Mouse (Mus musculus) myocyte (in vitro differentiated cells): ENCODE results near the gene Arhgap8. TPM values are rescaled to one million over a fixed set of nuclear protein-coding genes. Genes with fewer than 3 reads are reported as not detected.

ENCODE experiments used
- H3K27me3 ChIP-seq: one replicate; pipeline ENCODE4 v1.6.1; 2011; ENCODE audit not compliant: control insufficient read depth, insufficient read depth, insufficient read length
- H3K36me3 ChIP-seq: one replicate; pipeline ENCODE4 v1.6.1; 2011; ENCODE audit not compliant: control insufficient read depth, insufficient read depth
- H3K4me2 ChIP-seq: one replicate; pipeline ENCODE4 v1.6.1; 2011; ENCODE audit warnings: low read depth, control low read depth
- H3K4me3 ChIP-seq: one replicate; pipeline ENCODE4 v1.5.1; 2011; ENCODE audit warnings: mild to moderate bottlenecking, control low read depth, moderate library complexity
- H3K79me2 ChIP-seq: one replicate; pipeline ENCODE4 v1.6.1; 2011; ENCODE audit not compliant: control insufficient read depth, insufficient read depth
- H3ac ChIP-seq: one replicate; pipeline ENCODE4 v1.6.1; 2011; ENCODE audit not compliant: control insufficient read depth, insufficient read length
- CEBPB ChIP-seq: IDR thresholded peaks from 2 replicates; pipeline ENCODE4 v1.6.1; 2011; ENCODE audit warnings: mild to moderate bottlenecking, moderate library complexity; ENCODE audit not compliant: poor library complexity, insufficient read depth, severe bottlenecking
- E2F4 ChIP-seq: IDR thresholded peaks from one replicate; pipeline ENCODE4 v1.6.1; 2011; ENCODE audit warnings: mild to moderate bottlenecking, control low read depth, moderate library complexity; ENCODE audit not compliant: insufficient read depth
- MAX ChIP-seq: IDR thresholded peaks from one replicate; pipeline ENCODE4 v1.6.1; 2011; ENCODE audit warnings: low read depth, mild to moderate bottlenecking, control low read depth
- MYOD1 ChIP-seq, 3 experiments: IDR thresholded peaks; one replicate each; pipeline ENCODE4 v1.6.1; 2011; ENCODE audit warnings: control low read depth in 2 of 3, low read depth in 2 of 3, mild to moderate bottlenecking in 2 of 3, moderate library complexity in 1 of 3; ENCODE audit not compliant: insufficient read length in 2 of 3, control insufficient read depth in 1 of 3
- MYOG ChIP-seq, 3 experiments: IDR thresholded peaks; one replicate each; pipeline ENCODE4 v1.6.1; 2011; ENCODE audit warnings: control low read depth in 2 of 3, low read depth in 2 of 3, mild to moderate bottlenecking in 2 of 3; ENCODE audit not compliant: insufficient read length in 2 of 3, control insufficient read depth in 1 of 3, insufficient read depth in 1 of 3
- POLR2A ChIP-seq: IDR thresholded peaks from one replicate; pipeline ENCODE4 v1.6.1; 2011; ENCODE audit warnings: low read depth, mild to moderate bottlenecking, control low read depth, moderate library complexity; ENCODE audit not compliant: insufficient read length
- POLR2AphosphoS2 ChIP-seq: IDR thresholded peaks from one replicate; pipeline ENCODE4 v1.6.1; 2011; ENCODE audit warnings: low read depth, control low read depth; ENCODE audit not compliant: insufficient read length
- REST ChIP-seq: IDR thresholded peaks from one replicate; pipeline ENCODE4 v1.6.1; 2011; ENCODE audit warnings: mild to moderate bottlenecking, control low read depth, moderate library complexity; ENCODE audit not compliant: insufficient read depth, insufficient read length
- SRF ChIP-seq: IDR thresholded peaks from one replicate; pipeline ENCODE4 v1.6.1; 2011; ENCODE audit warnings: low read depth; ENCODE audit not compliant: control insufficient read depth, insufficient read length
- TCF12 ChIP-seq: IDR thresholded peaks from one replicate; pipeline ENCODE4 v1.6.1; 2011; ENCODE audit warnings: mild to moderate bottlenecking, control low read depth; ENCODE audit not compliant: poor library complexity, insufficient read depth, severe bottlenecking
- TCF3 ChIP-seq: IDR thresholded peaks from one replicate; pipeline ENCODE4 v1.6.1; 2011; ENCODE audit warnings: low read depth, control low read depth; ENCODE audit not compliant: insufficient read length
- USF1 ChIP-seq: IDR thresholded peaks from one replicate; pipeline ENCODE4 v1.6.1; 2011; ENCODE audit warnings: low read depth, mild to moderate bottlenecking, control low read depth, moderate library complexity
- polyA plus RNA-seq: library from polyadenylated mRNA; unstranded; fragments of >200 nt; fragmentation: generic; extraction: Trizol; gene quantifications from one replicate; pipeline ENCODE4 v1.2.1, GENCODE M21; 2012; ENCODE audit warnings: missing spikeins

The Arhgap8 gene
- polyA plus RNA-seq, 1 experiment = not detected

DNA sequence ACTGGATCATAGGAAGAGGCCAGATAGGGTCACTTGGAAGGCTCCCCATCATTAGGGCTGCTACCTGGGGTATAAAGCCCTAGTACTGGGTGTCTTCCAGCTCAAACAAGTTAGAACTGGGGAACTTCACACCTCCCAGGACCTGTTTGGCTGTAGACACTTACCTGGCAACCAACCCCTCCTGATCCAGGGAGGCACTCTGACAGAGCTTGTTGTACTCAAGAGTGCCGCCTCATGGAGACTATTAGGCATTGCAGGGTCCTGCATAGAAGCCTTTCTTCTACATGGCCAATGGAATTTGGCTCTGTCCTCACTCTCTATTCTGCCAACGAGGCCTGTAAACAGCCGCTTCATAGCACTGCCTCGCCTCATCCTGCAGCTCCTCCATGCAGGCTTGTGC, 17.9 kb upstream of the Arhgap8 start:
- Histone ChIP-seq H3K27me3 (no peaks in the 10 kb centered on the region), H3K4me3 (no peak overlapping the region), H3ac (no peak overlapping the region), H3K36me3 (peaks cover 6% of the 10 kb centered on the region), H3K79me2 (no peaks in the 10 kb centered on the region), H3K4me2 (no peak overlapping the region)
- TF ChIP-seq MYOG (IDR thresholded peaks at IDR 0.05; ENCODE audit: control insufficient read depth in 1 of 3, insufficient read depth in 1 of 3, insufficient read length in 2 of 3, low read depth in 2 of 3) = no peak
- no peak for TF ChIP-seq MAX
- TF ChIP-seq TCF12 = no peak
- TF ChIP-seq CEBPB = no peak
- no peak for TF ChIP-seq REST
- TF ChIP-seq TCF3 = no peak
- TF ChIP-seq POLR2A = no peak
- no peak for TF ChIP-seq POLR2AphosphoS2
- no peak for TF ChIP-seq SRF
- no peak for TF ChIP-seq USF1
- TF ChIP-seq E2F4 = no peak
- no peak for TF ChIP-seq MYOD1 (IDR thresholded peaks at IDR 0.05; ENCODE audit: control insufficient read depth in 1 of 3, insufficient read length in 2 of 3, low read depth in 2 of 3)

DNA sequence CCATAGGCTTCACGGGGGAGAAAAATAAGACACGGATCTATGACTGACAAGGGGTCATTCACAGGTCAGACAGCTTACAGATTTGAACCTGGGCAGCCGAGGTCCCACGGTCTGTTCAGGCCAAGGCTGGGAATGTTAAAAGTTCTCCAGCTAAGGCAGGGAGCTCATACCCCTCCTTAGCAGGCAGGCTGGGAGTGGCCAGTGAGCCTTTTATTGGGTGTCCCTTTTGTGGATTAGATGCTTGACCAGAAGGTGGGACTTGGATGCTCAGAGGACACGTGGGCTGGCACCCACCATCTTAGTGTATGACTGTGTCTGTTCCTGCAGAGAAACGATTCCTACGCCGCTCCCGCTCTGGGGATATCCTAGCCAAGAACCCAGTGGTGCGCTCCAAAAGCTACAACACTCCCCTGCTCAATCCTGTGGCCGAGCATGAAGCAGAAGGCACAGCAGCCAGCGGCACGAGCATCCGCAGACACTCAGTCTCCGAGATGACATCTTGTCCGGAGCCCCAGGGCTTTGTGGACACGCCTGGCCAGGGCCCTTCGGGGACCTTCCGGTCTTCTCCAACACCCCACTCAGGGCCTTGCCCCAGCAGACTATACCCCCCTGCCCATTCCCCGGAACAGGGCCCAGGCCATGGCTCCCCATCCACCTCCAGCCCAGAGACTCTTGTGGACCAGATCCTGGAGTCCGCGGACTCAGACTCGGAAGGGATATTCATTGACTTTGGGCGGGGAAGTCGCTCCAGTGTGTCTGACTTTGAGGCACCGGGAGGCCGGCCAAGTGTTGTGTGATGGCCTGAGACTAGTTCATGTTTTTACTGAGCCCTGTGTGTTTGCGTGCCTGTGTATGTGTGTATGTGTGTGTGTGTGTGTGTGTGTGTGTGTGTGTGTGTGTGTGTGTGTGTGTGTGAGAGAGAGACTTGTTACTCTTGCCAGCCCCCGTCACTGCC, 17.2 kb upstream of the Arhgap8 start:
- no peaks in the 10 kb centered on the region for H3K79me2 ChIP-seq
- H3ac ChIP-seq = no peak overlapping the region
- H3K4me3 ChIP-seq = no peak overlapping the region
- H3K27me3 ChIP-seq = no peaks in the 10 kb centered on the region
- H3K4me2 ChIP-seq = no peak overlapping the region
- H3K36me3 ChIP-seq = peaks cover 6% of the 10 kb centered on the region
- no peak for TF ChIP-seq TCF12
- TF ChIP-seq SRF = no peak
- TF ChIP-seq E2F4 = no peak
- TF ChIP-seq MYOD1 (IDR thresholded peaks at IDR 0.05; ENCODE audit: control insufficient read depth in 1 of 3, insufficient read length in 2 of 3, low read depth in 2 of 3) = no peak
- no peak for TF ChIP-seq POLR2AphosphoS2
- TF ChIP-seq CEBPB = no peak
- no peak for TF ChIP-seq REST
- TF ChIP-seq MYOG (IDR thresholded peaks at IDR 0.05; ENCODE audit: control insufficient read depth in 1 of 3, insufficient read depth in 1 of 3, insufficient read length in 2 of 3, low read depth in 2 of 3) = no peak
- TF ChIP-seq TCF3 = no peak
- TF ChIP-seq POLR2A = no peak
- no peak for TF ChIP-seq USF1

DNA sequence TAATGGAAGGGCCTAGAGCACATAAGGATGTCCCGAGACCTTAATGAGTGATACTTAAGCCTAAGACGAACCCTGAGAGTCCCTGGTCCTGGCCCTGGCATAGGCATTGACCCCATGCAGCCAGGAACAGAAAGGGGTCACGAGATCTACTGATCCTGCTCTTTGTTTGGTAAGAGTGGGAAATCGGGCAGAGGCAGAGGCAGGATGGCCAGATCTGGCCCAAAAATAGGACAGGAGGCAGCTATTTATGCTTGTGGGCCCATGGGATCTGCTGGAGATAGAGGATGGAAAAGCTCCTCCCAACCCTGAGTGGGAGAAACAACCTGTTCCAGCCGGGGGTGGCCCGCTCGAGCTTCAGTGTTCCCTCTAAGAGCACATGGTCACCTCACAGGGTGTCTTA, 15.9 kb upstream of the Arhgap8 start:
- Histone ChIP-seq H3K27me3 (no peaks in the 10 kb centered on the region), H3ac (no peak overlapping the region), H3K4me3 (no peak overlapping the region), H3K79me2 (no peaks in the 10 kb centered on the region), H3K4me2 (no peak overlapping the region), H3K36me3 (peaks cover 6% of the 10 kb centered on the region)
- TF ChIP-seq SRF (no peak), TCF12 (no peak), USF1 (no peak), MYOD1 (IDR thresholded peaks at IDR 0.05; ENCODE audit: control insufficient read depth in 1 of 3, insufficient read length in 2 of 3, low read depth in 2 of 3) (no peak), POLR2A (no peak), CEBPB (no peak), MAX (no peak), POLR2AphosphoS2 (no peak), REST (no peak), TCF3 (no peak), E2F4 (no peak), MYOG (IDR thresholded peaks at IDR 0.05; ENCODE audit: control insufficient read depth in 1 of 3, insufficient read depth in 1 of 3, insufficient read length in 2 of 3, low read depth in 2 of 3) (no peak)

DNA sequence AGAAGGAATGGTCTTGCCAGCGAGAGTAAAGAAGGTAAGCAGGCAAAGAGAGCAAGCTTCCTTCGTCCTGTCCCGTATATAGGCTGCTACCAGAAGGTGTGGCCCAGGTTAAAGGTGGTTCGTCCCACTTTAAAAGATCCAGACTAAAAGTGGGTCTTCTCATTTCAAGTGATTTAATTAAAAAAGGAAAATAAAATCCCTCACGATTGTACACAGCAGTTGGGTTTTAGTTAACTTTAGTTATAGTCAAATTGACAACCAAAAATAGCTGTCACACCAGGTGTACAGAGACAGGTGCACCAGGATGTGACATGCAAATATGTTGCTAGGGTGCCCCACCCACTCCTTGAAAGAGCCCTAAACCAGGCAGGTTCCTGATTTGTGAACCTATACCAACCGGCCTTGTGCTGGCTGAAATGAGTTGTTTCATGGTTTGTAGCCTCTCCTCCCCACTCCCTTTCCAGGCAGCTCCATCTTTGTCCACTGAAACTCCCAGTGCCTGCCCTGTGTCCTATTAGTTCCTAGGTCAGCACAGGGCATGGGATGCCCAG, 14.4 kb upstream of the Arhgap8 start:
- Histone ChIP-seq H3ac (no peak overlapping the region), H3K4me2 (no peak overlapping the region)
- TF ChIP-seq TCF12 (no peak), MAX (no peak), MYOG (IDR thresholded peaks at IDR 0.05; ENCODE audit: control insufficient read depth in 1 of 3, insufficient read depth in 1 of 3, insufficient read length in 2 of 3, low read depth in 2 of 3) (no peak), USF1 (no peak), POLR2AphosphoS2 (no peak), REST (no peak), SRF (no peak), CEBPB (no peak), POLR2A (no peak), TCF3 (no peak), E2F4 (no peak), MYOD1 (IDR thresholded peaks at IDR 0.05; ENCODE audit: control insufficient read depth in 1 of 3, insufficient read length in 2 of 3, low read depth in 2 of 3) (no peak)

More for the DNA sequence above, 14.4 kb upstream of the Arhgap8 start:
- no peak overlapping the region for H3K4me3 ChIP-seq
- no peaks in the 10 kb centered on the region for H3K27me3 ChIP-seq
- H3K36me3 ChIP-seq = no peaks in the 10 kb centered on the region
- no peaks in the 10 kb centered on the region for H3K79me2 ChIP-seq
